Mouse (Mus musculus) heart, embryonic 15.5 days (tissue): ENCODE measurements around the gene BC030867. TPM values are rescaled to one million over a fixed set of nuclear protein-coding genes. Genes with fewer than 3 reads are reported as not detected.

ENCODE experiments used
- ATAC-seq: fragments of 200-750 bp; cut with Nextera tagmentation; replicated peaks from 2 replicates; pipeline ENCODE4 v1.8.0; 2017; ENCODE audit warnings: low read depth, moderate TSS enrichment; ENCODE audit not compliant: insufficient number of reproducible peaks, insufficient read depth, low FRiP score
- H3K27ac ChIP-seq: fragments of 300-500 bp; sonication (generic); 2 replicates; pipeline ENCODE4 v1.5.1; 2015; ENCODE audit warnings: mild to moderate bottlenecking, inconsistent platforms
- H3K27me3 ChIP-seq: fragments of 300-500 bp; sonication (generic); 2 replicates; pipeline ENCODE4 v1.6.1; 2015; ENCODE audit warnings: inconsistent platforms
- H3K36me3 ChIP-seq: fragments of 300-500 bp; sonication (generic); 2 replicates; pipeline ENCODE4 v1.6.1; 2015; ENCODE audit warnings: mild to moderate bottlenecking, inconsistent platforms
- H3K4me1 ChIP-seq: fragments of 300-500 bp; sonication (generic); replicated peaks from 2 replicates; pipeline ENCODE4 v1.6.1; 2015; ENCODE audit warnings: inconsistent platforms
- H3K4me2 ChIP-seq: fragments of 300-500 bp; sonication (generic); 2 replicates; pipeline ENCODE4 v1.6.1; 2015; ENCODE audit warnings: inconsistent platforms, mild to moderate bottlenecking, moderate library complexity
- H3K4me3 ChIP-seq: fragments of 300-500 bp; sonication (generic); 2 replicates; pipeline ENCODE4 v1.5.1; 2015; ENCODE audit warnings: mild to moderate bottlenecking, inconsistent platforms
- H3K9ac ChIP-seq: fragments of 300-500 bp; sonication (generic); 2 replicates; pipeline ENCODE4 v1.6.1; 2015; ENCODE audit warnings: mild to moderate bottlenecking, inconsistent platforms
- H3K9me3 ChIP-seq: fragments of 300-500 bp; sonication (generic); replicated peaks from 2 replicates; pipeline ENCODE4 v1.6.1; 2016; ENCODE audit warnings: inconsistent platforms
- WGBS: fragments of 180-500 bp; shearing (Covaris S2); methylation state at CpG from one replicate; pipeline ENCODE4 v1.1.7; 2015; ENCODE audit warnings: mixed read lengths; 5-methylcytosine and 5-hydroxymethylcytosine counted together
- polyA plus RNA-seq: library from polyadenylated mRNA; unstranded; fragments of >200 nt; fragmentation: Nextera tagmentation; extraction: Ambion mirVana; gene quantifications from 2 replicates; pipeline ENCODE4 v1.2.1, GENCODE M21; 2015

The BC030867 gene
- 8.3 and 12.7 TPM in 2 replicates for polyA plus RNA-seq

- under 1% methylated on average over 41 of the region's 41 CpGs for WGBS
- Histone ChIP-seq H3K36me3 (peaks cover 9% of the 10 kb centered on the region; the same call in 1 of the 2 replicates), H3K27me3 (no peaks in the 10 kb centered on the region), H3K9ac (peak within 1 kb of the TSS; percentile 75), H3K9me3 (no peaks in the 10 kb centered on the region), H3K4me2 (peak within 1 kb of the TSS; percentile 95), H3K4me1 (peaks cover 28% of the 10 kb centered on the region), H3K4me3 (peak within 1 kb of the TSS; percentile 89), H3K27ac (peak within 1 kb of the TSS; percentile 14)
- ATAC-seq: 0 out of 2 replicates have a peak, but pooled peaks have one; percentile 38
These were observed at the start of gene BC030867 for GRCm38 (mm10) chr11:102248630-102249230. Gene BC030867, plus strand, starts transcription at chr11:102248882.

GRCm38 (mm10) chr11:102199856-102200255, 48.8 kb upstream of the BC030867 start:
- Histone ChIP-seq H3K27me3 (no peaks in the 10 kb centered on the region), H3K9ac (no peak overlapping the region), H3K36me3 (peaks cover 94% of the 10 kb centered on the region), H3K4me2 (no peak overlapping the region), H3K27ac (no peak overlapping the region), H3K4me3 (no peak overlapping the region), H3K4me1 (peaks cover 15% of the 10 kb centered on the region), H3K9me3 (no peaks in the 10 kb centered on the region)
- ATAC-seq: no peak
- WGBS: 47% methylated on average over 9 of the region's 9 CpGs

- H3K27ac ChIP-seq: no peak overlapping the region
- peaks cover 23% of the 10 kb centered on the region for H3K4me1 ChIP-seq
- ATAC-seq: no peak
- peaks cover 89% of the 10 kb centered on the region for H3K36me3 ChIP-seq
- no peaks in the 10 kb centered on the region for H3K9me3 ChIP-seq
- WGBS: 80% methylated on average over 12 of the region's 12 CpGs
- no peak overlapping the region for H3K4me2 ChIP-seq
- no peak overlapping the region for H3K4me3 ChIP-seq
- H3K27me3 ChIP-seq: no peaks in the 10 kb centered on the region
- H3K9ac ChIP-seq: no peak overlapping the region
These were observed 47.3 kb upstream of the BC030867 start for GRCm38 (mm10) chr11:102201408-102201821.

- no peak for ATAC-seq
- no peak overlapping the region for H3K4me3 ChIP-seq
- H3K4me1 ChIP-seq: peaks cover 74% of the 10 kb centered on the region
- H3K9ac ChIP-seq: 0 out of 2 replicates have a peak overlapping the region, but pooled peaks have one; percentile 19
- H3K36me3 ChIP-seq: peaks cover 43% of the 10 kb centered on the region
- H3K9me3 ChIP-seq: no peaks in the 10 kb centered on the region
- 73% methylated on average over 30 of the region's 30 CpGs for WGBS
- H3K27ac ChIP-seq: no peak overlapping the region
- no peak overlapping the region for H3K4me2 ChIP-seq
- no peaks in the 10 kb centered on the region for H3K27me3 ChIP-seq
These were observed 42.2 kb upstream of the BC030867 start for GRCm38 (mm10) chr11:102206481-102206880.

- H3K4me1 ChIP-seq: peaks cover 89% of the 10 kb centered on the region
- 0 out of 2 replicates have a peak, but pooled peaks have one; percentile 16 for ATAC-seq
These were observed 40.6 kb upstream of the BC030867 start for GRCm38 (mm10) chr11:102207825-102208777.

GRCm38 (mm10) chr11:102208846-102209245, 39.8 kb upstream of the BC030867 start:
- H3K4me2 ChIP-seq: no peak overlapping the region
- H3K9me3 ChIP-seq: no peaks in the 10 kb centered on the region
- no peak overlapping the region for H3K9ac ChIP-seq
- ATAC-seq: no peak
- peaks cover 93% of the 10 kb centered on the region for H3K4me1 ChIP-seq
- peak overlapping the region; percentile 79 for H3K27ac ChIP-seq
- peaks cover 21% of the 10 kb centered on the region for H3K36me3 ChIP-seq
- 30% methylated on average over 3 of the region's 4 CpGs for WGBS
- H3K4me3 ChIP-seq: no peak overlapping the region
- no peaks in the 10 kb centered on the region for H3K27me3 ChIP-seq

More at GRCm38 (mm10) chr11:102207825-102208777, 40.6 kb upstream of the BC030867 start:
- Histone ChIP-seq H3K4me3 (no peak overlapping the region), H3K27me3 (no peaks in the 10 kb centered on the region), H3K36me3 (peaks cover 28% of the 10 kb centered on the region), H3K9ac (peak overlapping the region; percentile 26; the same call in 1 of the 2 replicates), H3K4me2 (peak overlapping the region; percentile 42), H3K27ac (peak overlapping the region; percentile 79), H3K9me3 (no peaks in the 10 kb centered on the region)
- WGBS: 37% methylated on average over 11 of the region's 11 CpGs

GRCm38 (mm10) chr11:102209742-102210141, 38.9 kb upstream of the BC030867 start:
- no peak for ATAC-seq
- Histone ChIP-seq H3K4me3 (no peak overlapping the region), H3K27me3 (no peaks in the 10 kb centered on the region), H3K9me3 (no peaks in the 10 kb centered on the region), H3K4me1 (peaks cover 93% of the 10 kb centered on the region), H3K36me3 (peaks cover 13% of the 10 kb centered on the region), H3K9ac (no peak overlapping the region), H3K27ac (peak overlapping the region; percentile 79; the same call in 1 of the 2 replicates), H3K4me2 (no peak overlapping the region)
- WGBS: 38% methylated on average over 2 of the region's 2 CpGs

GRCm38 (mm10) chr11:102210185-102210584, 38.5 kb upstream of the BC030867 start:
- peaks cover 93% of the 10 kb centered on the region for H3K4me1 ChIP-seq
- H3K36me3 ChIP-seq: peaks cover 13% of the 10 kb centered on the region
- no peak for ATAC-seq
- H3K27ac ChIP-seq: no peak overlapping the region
- H3K9ac ChIP-seq: no peak overlapping the region
- no peak overlapping the region for H3K4me3 ChIP-seq
- no peak overlapping the region for H3K4me2 ChIP-seq
- WGBS: 56% methylated on average over 3 of the region's 3 CpGs
- no peaks in the 10 kb centered on the region for H3K9me3 ChIP-seq
- no peaks in the 10 kb centered on the region for H3K27me3 ChIP-seq

- 59% methylated on average over 5 of the region's 5 CpGs for WGBS
- H3K4me1 ChIP-seq: peaks cover 97% of the 10 kb centered on the region
- H3K27ac ChIP-seq: peak overlapping the region; percentile 76
These were observed 37.7 kb upstream of the BC030867 start for GRCm38 (mm10) chr11:102211011-102211410.

GRCm38 (mm10) chr11:102211936-102212341, 36.7 kb upstream of the BC030867 start:
- no peak overlapping the region for H3K4me3 ChIP-seq
- H3K9ac ChIP-seq: no peak overlapping the region
- H3K36me3 ChIP-seq: no peaks in the 10 kb centered on the region
- 39% methylated on average over 18 of the region's 18 CpGs for WGBS
- H3K27ac ChIP-seq: peak overlapping the region; percentile 76
- peaks cover 97% of the 10 kb centered on the region for H3K4me1 ChIP-seq
- no peaks in the 10 kb centered on the region for H3K9me3 ChIP-seq
- peak overlapping the region; percentile 42 for H3K4me2 ChIP-seq
- no peaks in the 10 kb centered on the region for H3K27me3 ChIP-seq
- no peak for ATAC-seq

More at GRCm38 (mm10) chr11:102211011-102211410, 37.7 kb upstream of the BC030867 start:
- ATAC-seq: no peak
- H3K36me3 ChIP-seq: peaks cover 7% of the 10 kb centered on the region
- H3K9me3 ChIP-seq: no peaks in the 10 kb centered on the region
- no peak overlapping the region for H3K4me3 ChIP-seq
- no peaks in the 10 kb centered on the region for H3K27me3 ChIP-seq
- H3K4me2 ChIP-seq: no peak overlapping the region
- H3K9ac ChIP-seq: no peak overlapping the region; the same call in 1 of the 2 replicates
